Mouse (Mus musculus) spleen, postnatal 36 days (tissue): ENCODE measurements at regions not wholly inside any gene's neighbourhood (a gene's known extent, or its start where the extent isn't known, plus 50 kb on each side); places are given as distances from the start of the nearest gene placed in this dataset.
"Not testable (repeated sequence)": the region's sequence is repeated elsewhere in the genome, so short reads cannot be mapped to it uniquely, and the experiment has no call there.

Source experiments
- DNase-seq, 2 experiments: peaks; one replicate each; pipeline ENCODE4 v3.0.0; 2022; ENCODE audit warnings: low spot score in 2 of 2, mixed read lengths in 1 of 2

DNA sequence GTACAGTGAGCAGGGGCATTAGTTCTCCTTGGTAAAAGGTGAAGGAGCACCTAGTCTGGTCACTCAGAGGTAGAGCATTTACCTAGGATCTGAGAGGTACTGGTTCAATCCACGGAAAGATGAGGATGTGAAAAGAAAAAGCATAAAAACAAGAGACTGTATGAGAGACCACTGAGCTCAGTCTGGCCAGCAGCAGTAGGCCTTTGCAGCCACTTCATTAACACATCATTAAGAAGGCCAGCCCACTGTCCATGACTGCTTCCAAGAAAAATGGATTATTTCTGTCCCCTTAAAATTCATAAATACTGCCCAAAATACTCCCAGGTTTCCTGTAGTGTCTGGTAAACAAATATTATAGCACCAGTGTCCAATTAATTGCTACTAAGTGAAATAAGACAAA lies 499.3 kb upstream of the 4930578C19Rik start:
- DNase-seq: no peak

DNA sequence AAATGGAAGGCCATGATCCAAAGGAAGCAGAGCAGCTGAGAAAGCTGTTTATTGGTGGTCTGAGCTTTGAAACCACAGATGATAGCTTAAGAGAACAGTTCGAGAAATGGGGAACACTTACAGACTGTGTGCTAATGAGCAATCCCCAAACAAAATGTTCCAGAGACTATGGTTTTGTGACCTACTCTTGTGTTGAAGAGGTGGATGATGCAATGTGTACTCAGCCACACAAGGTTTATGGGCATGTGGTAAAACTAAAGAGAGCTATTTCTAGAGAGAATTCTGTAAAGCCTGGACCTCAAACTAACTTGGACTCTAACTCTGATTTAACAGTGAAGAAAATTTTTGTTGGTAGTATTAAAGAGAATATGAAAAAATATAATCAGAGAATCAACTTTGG lies 481.4 kb upstream of the 4930578C19Rik start:
- no peak for DNase-seq

DNA sequence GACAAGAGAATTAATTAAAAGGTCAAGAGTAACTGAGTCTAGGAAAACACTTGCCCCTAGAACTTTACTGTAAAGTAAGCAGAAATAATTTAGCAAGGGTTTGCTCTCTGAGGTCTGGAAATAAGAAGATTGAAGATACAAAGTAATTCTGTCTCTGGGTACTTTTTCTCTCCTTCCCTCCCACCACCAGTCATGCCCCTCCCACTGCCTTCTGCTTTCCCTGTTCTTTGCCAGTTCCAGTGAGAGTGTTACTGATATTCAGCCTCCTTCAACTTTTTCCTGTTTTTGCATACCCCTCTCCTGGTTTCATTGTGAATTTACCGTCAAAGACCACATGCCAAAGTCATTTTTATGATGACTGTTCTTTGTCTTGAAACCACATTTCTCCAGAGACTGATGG lies 472.1 kb upstream of the 4930578C19Rik start:
- DNase-seq: no peak

DNA sequence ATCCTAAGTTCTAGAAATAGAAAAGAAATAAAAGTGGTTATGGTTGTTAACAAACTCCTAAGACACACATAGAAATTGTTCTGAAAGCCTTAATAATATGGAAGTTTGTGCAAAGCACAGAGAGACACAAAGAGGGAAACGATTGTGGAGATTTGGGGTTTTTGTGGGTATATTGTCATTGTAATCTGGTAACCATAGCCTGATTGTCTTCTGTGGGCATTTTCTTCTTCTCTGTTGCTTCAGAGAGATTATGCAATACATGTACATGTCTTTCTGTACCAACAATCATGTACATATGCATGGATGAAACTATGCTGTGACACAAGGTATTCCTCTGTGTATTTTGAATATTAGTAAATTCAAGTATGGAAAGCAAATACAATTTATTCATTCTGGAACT lies 461.9 kb upstream of the 4930578C19Rik start:
- no peak for DNase-seq

DNA sequence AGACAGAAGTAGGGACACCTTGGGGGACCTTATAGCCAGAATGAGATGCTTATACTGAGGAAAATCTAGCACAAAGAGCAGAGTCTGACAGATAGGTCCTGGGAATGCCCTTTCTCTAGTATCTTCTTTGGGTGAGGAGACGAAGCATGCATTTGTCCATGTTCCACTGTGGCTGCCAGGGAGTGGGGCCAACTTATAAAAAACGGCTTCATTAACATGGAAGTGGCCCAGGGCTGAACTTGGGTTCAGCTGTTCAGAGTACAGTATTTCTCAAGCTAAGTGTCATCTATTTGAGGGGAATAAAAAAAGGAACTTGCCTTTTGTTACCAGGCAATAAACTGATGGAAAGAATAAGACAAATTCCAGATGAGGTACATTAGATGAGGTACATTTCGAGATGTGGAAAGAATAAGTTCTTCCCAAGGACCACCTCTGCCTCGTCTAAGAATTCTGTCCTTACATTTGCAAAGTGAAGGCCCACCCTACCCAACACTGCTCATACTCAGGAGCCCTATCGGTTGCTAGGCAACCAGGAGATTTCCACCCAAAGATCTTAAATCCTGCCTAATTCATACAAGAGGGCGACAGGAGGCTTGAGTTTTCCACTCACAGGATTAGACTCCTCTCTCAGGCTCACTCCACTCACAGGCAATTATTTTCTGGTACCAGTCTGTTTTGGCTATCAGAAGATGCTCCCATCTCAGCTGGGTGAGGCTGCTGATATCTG lies 460.3 kb upstream of the 4930578C19Rik start:
- no peak for DNase-seq

DNA sequence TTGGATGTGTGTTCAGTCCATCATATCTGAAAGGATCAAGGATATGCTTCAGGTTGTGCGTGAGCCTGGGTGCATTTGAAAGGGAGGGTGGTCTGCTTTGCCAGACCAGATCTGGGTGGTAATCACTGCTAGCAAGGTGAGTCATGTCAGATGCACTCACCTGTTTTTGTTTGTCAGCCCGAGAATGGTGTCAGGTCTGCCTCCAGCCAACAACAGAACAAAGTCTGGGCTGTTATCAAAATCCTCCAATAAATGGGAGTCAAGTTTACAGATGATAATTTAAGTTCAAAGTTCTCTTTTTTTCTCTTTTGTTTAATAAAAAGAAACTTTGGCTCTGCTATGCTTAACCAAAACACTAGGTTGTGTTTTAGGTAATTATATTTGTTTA lies 421.6 kb upstream of the 4930578C19Rik start:
- DNase-seq: no peak

DNA sequence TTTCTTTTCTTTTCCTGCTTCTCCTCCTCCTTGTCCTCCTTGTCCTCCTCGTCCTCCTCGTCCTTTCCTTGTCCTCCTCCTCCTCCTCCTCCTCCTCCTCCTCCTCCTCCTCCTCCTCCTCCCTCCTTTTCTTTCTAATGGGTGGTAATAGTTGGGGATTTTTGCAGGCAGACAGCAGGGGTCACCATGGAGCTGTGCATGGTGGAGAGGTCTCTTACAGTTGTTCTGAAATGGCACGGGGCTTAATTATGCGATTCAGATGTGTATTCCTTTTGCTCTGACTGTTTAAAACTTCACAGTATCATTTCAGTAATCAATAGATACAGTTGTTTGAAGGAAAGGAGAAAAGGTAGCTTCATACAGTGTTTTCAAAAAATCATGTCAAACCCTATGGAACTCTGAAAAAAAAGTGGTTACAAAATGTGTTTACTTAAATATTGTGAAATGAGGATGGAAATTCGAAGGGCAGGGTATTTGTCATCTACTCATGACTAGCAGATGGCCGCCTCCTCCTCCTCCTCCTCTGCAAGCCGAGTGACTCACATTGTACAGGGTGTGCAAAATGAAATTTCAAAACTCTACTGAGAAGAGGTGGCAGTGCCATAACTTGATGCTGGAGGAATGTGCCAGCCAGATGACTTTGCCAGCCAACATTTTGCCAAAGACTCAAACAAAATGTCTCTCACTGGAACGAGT lies 421.0 kb upstream of the 4930578C19Rik start:
- no peak for DNase-seq

DNA sequence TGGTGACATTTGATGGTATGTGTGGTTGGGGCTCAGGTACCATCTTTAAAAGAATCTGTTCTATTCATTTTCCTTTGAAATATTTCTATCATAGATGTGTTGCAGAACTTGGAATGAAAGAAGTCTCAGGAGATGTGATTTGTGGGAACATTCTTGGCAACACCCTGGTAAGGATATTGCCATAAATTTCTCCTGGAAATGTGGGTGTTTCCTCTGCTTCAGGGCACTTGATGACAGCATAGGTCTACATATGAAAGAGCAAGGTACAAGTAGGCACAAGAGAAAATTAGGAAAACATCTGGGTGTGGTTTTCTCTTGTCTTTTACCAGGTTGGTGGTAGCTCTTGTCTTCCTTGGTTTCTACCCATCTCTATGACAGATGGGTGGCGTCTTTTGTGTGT lies 414.5 kb upstream of the 4930578C19Rik start:
- DNase-seq: no peak

DNA sequence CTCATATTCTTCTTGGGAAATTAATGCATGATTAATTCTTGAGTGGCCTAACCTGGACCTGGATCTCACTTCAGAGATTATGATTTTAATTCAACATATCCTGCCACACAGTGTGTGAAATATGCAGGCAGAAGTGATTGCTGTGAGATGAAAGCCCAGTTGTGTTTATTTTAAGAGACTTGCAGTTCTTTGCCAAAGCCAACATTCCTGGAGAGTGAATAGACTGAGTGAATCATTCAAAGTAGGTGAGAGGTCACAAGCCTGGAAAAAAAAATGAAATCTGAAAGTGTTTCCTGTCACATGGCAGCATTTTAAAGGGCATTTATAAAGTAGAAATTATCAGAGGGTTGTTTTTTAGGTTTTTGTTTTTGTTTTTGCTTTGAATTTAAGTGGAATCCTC lies 412.9 kb upstream of the 4930578C19Rik start:
- peak in 1 of 2 experiments; percentile 0 for DNase-seq

DNA sequence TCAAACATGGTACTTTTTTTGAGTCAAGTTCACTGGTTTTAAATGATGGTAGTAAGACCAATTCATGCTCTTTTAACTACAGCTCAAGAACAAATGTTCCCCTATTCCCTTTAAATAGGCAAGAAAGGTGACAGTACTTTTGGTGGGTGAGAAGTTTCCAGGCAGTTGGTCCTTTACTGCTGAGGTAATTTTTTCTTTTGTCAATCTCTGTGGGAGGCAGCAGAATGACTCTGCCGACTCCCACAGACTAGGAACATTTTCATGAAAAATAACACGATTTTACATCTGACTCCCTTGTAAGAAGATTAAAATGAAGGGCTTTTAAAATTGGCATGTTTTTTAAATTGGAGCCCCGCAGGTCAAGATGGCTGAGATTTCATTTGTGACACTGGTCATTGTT lies 377.5 kb upstream of the 4930578C19Rik start:
- DNase-seq: no peak

DNA sequence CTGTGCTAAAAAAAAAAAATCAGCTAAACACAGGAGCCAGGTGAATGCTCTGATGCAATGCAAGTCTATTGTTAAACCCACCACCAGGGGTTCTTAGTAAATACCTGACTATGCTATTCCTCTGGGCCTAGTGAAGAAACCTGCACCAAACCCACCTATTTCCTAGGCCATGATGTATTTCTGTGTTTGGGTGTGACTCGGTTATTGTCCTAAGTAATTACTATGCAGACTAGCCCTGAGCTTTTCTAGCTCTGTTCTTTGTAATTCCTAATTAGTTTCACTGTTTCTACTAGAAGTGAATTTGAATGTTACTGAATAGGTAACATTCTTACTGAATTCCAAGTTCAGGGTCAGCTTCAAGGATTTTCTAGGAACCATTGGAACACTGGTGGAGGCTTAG lies 363.8 kb upstream of the 4930578C19Rik start:
- DNase-seq: not testable (repeated sequence)

DNA sequence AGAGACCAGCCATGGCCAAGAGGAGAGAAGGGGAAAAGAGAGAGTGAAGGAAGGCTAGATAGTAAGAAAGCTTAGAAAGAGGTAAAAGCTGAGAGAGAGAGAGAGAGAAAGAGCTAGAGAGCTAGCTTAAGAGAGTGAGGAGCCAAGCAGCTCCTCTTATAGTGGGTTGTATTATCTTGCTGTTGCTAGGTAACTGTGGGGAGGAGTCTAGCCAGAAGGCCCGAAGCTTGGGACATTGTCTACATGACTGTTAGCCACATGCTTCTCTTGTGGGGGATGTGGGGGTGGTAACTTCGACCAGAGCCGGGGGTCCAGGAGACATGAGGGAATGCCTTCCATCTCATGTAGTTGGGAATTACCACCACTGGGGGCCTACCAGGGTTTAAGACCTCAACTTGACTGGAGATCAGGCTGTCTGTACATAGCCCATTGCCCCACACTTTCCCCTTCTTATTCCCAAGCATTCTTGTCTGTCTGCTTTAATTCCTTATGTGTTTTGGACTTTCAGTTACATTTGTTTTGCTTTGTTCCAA lies 353.3 kb upstream of the 4930578C19Rik start:
- no peak for DNase-seq
